Mouse (Mus musculus): Measurements from ENCODE around the gene Pced1b.

DNA sequence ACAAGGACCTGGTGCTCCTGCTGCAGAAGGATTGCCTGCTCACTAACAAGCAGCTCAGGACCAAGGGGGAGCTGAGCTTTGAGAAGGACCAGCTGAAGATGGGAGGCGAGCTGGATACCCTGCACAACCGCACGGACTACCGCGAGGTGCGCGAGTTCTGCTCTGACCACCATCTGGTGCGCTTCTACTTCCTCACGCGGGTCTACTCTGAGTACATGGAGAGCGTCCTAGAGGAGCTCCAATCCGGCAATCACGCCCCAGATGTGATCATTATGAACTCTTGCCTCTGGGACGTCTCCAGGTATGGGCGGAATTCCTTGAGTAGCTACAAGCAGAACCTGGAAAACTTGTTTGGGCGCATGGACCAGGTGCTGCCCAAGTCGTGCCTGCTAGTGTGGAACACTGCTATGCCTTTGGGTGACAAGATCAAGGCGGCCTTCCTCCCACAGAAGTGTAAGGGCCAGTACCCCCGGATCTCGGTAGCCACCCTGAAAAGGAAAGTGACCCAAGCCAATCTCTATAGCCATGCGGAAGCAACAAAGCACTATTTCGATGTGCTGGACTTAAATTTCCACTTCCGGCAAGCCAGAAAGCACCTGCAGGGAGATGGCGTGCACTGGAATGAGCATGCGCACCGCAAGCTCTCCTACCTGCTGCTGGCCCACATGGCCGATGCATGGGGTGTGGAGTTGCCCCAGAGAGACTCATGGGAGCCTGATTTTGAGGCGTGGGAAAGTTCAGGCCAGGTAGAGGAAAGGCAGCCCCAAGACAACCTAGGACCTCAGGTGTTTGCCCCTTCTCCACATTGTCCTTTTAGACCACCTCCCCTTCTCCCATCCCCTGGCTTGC, 137.5 kb downstream of the Pced1b start:
- TF ChIP-seq CTCF (IDR thresholded peaks at IDR 0.05; ENCODE audit: low read depth, low read length) (no peak), POLR2A (IDR thresholded peaks at IDR 0.05; ENCODE audit: borderline replicate concordance, low read depth, low read length) (no peak)
